10 mouse cellular contexts compared by ENCODE assay signal in the genomic region with DNA sequence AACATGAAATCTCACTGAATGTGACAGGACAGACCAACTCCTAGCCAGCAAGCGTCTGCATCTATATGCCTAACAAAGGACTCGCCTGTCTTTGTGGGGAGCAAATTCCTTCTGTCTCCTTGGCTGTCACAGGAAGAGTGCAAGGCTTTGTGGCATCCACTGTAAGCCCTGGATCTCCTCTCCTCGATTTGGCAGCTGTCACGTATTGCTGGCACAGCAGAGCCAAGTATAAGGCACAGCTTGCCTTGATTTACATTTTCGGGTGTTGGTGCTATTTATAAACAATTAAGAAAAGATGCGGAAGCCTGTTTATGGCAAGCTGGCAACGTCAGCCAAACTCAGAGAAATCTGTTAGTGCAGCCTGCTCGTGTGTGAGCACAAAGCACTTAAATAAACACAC. TPM values are rescaled to one million over a fixed set of nuclear protein-coding genes. Genes with fewer than 3 reads are reported as not detected.
A peak's percentile ranks its signal among the peaks of the same experiment; 100 is the strongest.
DNase-seq lines count a peak whose midpoint lies in the region; ATAC-seq and TF ChIP-seq lines count a peak whose summit lies in the region.
"Had no signal": no experiment of that assay in that cellular context is flagged by ENCODE, and none has a peak within 500 bp of the region (broad histone marks: within the 10 kb centered on the region; RNA-seq: fewer than 3 reads in every experiment).

No protein-coding gene starts in this region.

- H3K4me1 ChIP-seq in intestine, embryonic 14.5 days (replicated peaks; ENCODE audit: control insufficient read depth, insufficient read depth, low read length): peaks cover 62% of the 10 kb centered on the region
- 0 out of 2 replicates have a peak, but pooled peaks cover 14% of the 10 kb centered on the region for H3K4me1 ChIP-seq in intestine, postnatal 0 days (replicated peaks; ENCODE audit: control insufficient read depth, insufficient read depth, low read length)
- H3K4me1 ChIP-seq in embryonic facial prominence, embryonic 15.5 days: peaks cover 69% of the 10 kb centered on the region
- H3K4me1 ChIP-seq in intestine, embryonic 16.5 days (ENCODE audit: control insufficient read depth, insufficient read depth, low read length): peaks cover 60% of the 10 kb centered on the region
- peaks cover 47% of the 10 kb centered on the region for H3K4me1 ChIP-seq in neural tube, embryonic 14.5 days (ENCODE audit: control insufficient read depth, insufficient read depth, low read length)

- H3K9me3 ChIP-seq in intestine, embryonic 14.5 days (ENCODE audit: control insufficient read depth, low read length): no peaks in the 10 kb centered on the region
- no peaks in the 10 kb centered on the region for H3K9me3 ChIP-seq in intestine, postnatal 0 days (ENCODE audit: control insufficient read depth)
- no peaks in the 10 kb centered on the region for H3K9me3 ChIP-seq in embryonic facial prominence, embryonic 15.5 days (replicated peaks)
- H3K9me3 ChIP-seq in intestine, embryonic 16.5 days (ENCODE audit: control insufficient read depth, low read length): no peaks in the 10 kb centered on the region
- H3K9me3 ChIP-seq in neural tube, embryonic 14.5 days (ENCODE audit: control insufficient read depth, low read length): no peaks in the 10 kb centered on the region
- H3K9me3 ChIP-seq: G1E had no signal

- H3K27ac ChIP-seq in intestine, embryonic 14.5 days (ENCODE audit: low read depth): peak overlapping the region; percentile 60
- no peak overlapping the region for H3K27ac ChIP-seq in intestine, postnatal 0 days (ENCODE audit: low read depth, low read length)
- H3K27ac ChIP-seq in embryonic facial prominence, embryonic 15.5 days (replicated peaks): peak overlapping the region; percentile 80
- H3K27ac ChIP-seq in intestine, embryonic 16.5 days (ENCODE audit: low read length): peak overlapping the region; percentile 64
- peak overlapping the region; percentile 86 for H3K27ac ChIP-seq in neural tube, embryonic 14.5 days (ENCODE audit: low read depth, low read length)

- H3K9ac ChIP-seq in intestine, embryonic 14.5 days (ENCODE audit: low read length): no peak overlapping the region
- H3K9ac ChIP-seq in intestine, postnatal 0 days (ENCODE audit: low read depth, low read length): no peak overlapping the region
- no peak overlapping the region for H3K9ac ChIP-seq in embryonic facial prominence, embryonic 15.5 days
- 0 out of 2 replicates have a peak overlapping the region, but pooled peaks have one; percentile 18 for H3K9ac ChIP-seq in intestine, embryonic 16.5 days (ENCODE audit: low read depth, low read length)
- H3K9ac ChIP-seq in neural tube, embryonic 14.5 days (replicated peaks; ENCODE audit: low read depth, low read length): peak overlapping the region; percentile 13; the same call in 1 of the 2 replicates

- no peaks in the 10 kb centered on the region for H3K27me3 ChIP-seq in intestine, embryonic 14.5 days (replicated peaks; ENCODE audit: control insufficient read depth, insufficient read depth, low read length)
- H3K27me3 ChIP-seq in intestine, postnatal 0 days (replicated peaks; ENCODE audit: control insufficient read depth, insufficient read depth, low read length): no peaks in the 10 kb centered on the region
- H3K27me3 ChIP-seq in embryonic facial prominence, embryonic 15.5 days: no peaks in the 10 kb centered on the region
- no peaks in the 10 kb centered on the region for H3K27me3 ChIP-seq in intestine, embryonic 16.5 days (replicated peaks; ENCODE audit: control insufficient read depth, insufficient read depth, low read length)
- no peaks in the 10 kb centered on the region for H3K27me3 ChIP-seq in neural tube, embryonic 14.5 days (ENCODE audit: control insufficient read depth, insufficient read depth, low read length)

- H3K4me2 ChIP-seq in intestine, embryonic 14.5 days (ENCODE audit: low read length): peak overlapping the region; percentile 18; the same call in 1 of the 2 replicates
- no peak overlapping the region for H3K4me2 ChIP-seq in intestine, postnatal 0 days (replicated peaks; ENCODE audit: low read depth)
- no peak overlapping the region for H3K4me2 ChIP-seq in embryonic facial prominence, embryonic 15.5 days (replicated peaks)
- H3K4me2 ChIP-seq in intestine, embryonic 16.5 days (ENCODE audit: low read depth, low read length): no peak overlapping the region
- no peak overlapping the region for H3K4me2 ChIP-seq in neural tube, embryonic 14.5 days (ENCODE audit: low read depth, low read length)

- WGBS in intestine, embryonic 14.5 days: 16% methylated on average over 8 of the region's 8 CpGs
- 37% methylated on average over 8 of the region's 8 CpGs for WGBS in intestine, postnatal 0 days
- WGBS in embryonic facial prominence, embryonic 15.5 days: 13% methylated on average over 8 of the region's 8 CpGs
- 29% methylated on average over 8 of the region's 8 CpGs for WGBS in intestine, embryonic 16.5 days
- WGBS in neural tube, embryonic 14.5 days: 9% methylated on average over 8 of the region's 8 CpGs

- no peak for TF ChIP-seq CTCF in intestine, postnatal 0 days (IDR thresholded peaks at IDR 0.05; ENCODE audit: low read depth)

- H3K36me3 ChIP-seq in intestine, embryonic 14.5 days (ENCODE audit: control insufficient read depth, insufficient read depth, low read length): no peaks in the 10 kb centered on the region
- no peaks in the 10 kb centered on the region for H3K36me3 ChIP-seq in intestine, postnatal 0 days (ENCODE audit: control insufficient read depth, insufficient read depth)
- no peaks in the 10 kb centered on the region for H3K36me3 ChIP-seq in embryonic facial prominence, embryonic 15.5 days
- H3K36me3 ChIP-seq in intestine, embryonic 16.5 days (ENCODE audit: control insufficient read depth, insufficient read depth, low read length): no peaks in the 10 kb centered on the region
- no peaks in the 10 kb centered on the region for H3K36me3 ChIP-seq in neural tube, embryonic 14.5 days (ENCODE audit: control insufficient read depth, insufficient read depth, low read length)
- H3K36me3 ChIP-seq: G1E had no signal

- no peak for ATAC-seq in intestine, embryonic 14.5 days (replicated peaks; ENCODE audit: low FRiP score, low TSS enrichment, low read depth)
- ATAC-seq in intestine, postnatal 0 days: no peak
- no peak; the same call in 1 of the 2 replicates for ATAC-seq in embryonic facial prominence, embryonic 15.5 days (ENCODE audit: insufficient number of reproducible peaks, low FRiP score, low TSS enrichment, low read depth)
- ATAC-seq in intestine, embryonic 16.5 days: no peak
- ATAC-seq in neural tube, embryonic 14.5 days (ENCODE audit: low read depth): peak; percentile 63; the same call in 1 of the 2 replicates

- H3K4me3 ChIP-seq in intestine, embryonic 14.5 days (ENCODE audit: low read depth, low read length): no peak overlapping the region
- no peak overlapping the region for H3K4me3 ChIP-seq in intestine, postnatal 0 days (ENCODE audit: low read depth, low read length)
- H3K4me3 ChIP-seq in embryonic facial prominence, embryonic 15.5 days (replicated peaks): no peak overlapping the region
- H3K4me3 ChIP-seq in intestine, embryonic 16.5 days (ENCODE audit: low read length): no peak overlapping the region
- H3K4me3 ChIP-seq in neural tube, embryonic 14.5 days (ENCODE audit: low read depth, low read length): no peak overlapping the region
- H3K4me3 ChIP-seq: erythroblast, embryonic 14.5 days had no signal

- no peak for DNase-seq in intestine, embryonic 14.5 days (ENCODE audit: low spot score)
- no peak for DNase-seq in ovary, postnatal 14 days (ENCODE audit: low spot score)
- no peak for DNase-seq in cerebellum, adult 18-20 months
- no peak for DNase-seq in kidney, adult 11 months

RNA-seq across cellular contexts. Expression of a gene that starts 25.3 kb away (rescaled TPM):
- polyA plus RNA-seq in intestine, embryonic 14.5 days (2014; fragmentation: Nextera tagmentation; extraction: Ambion mirVana): 18.8 and 23.0 TPM in 2 replicates
- 7.9 and 8.1 TPM in 2 replicates for polyA plus RNA-seq in intestine, postnatal 0 days (2015; fragmentation: Nextera tagmentation; extraction: Ambion mirVana)
- 24.6 and 25.6 TPM in 2 replicates for polyA plus RNA-seq in embryonic facial prominence, embryonic 15.5 days (2015; fragmentation: Nextera tagmentation; extraction: Ambion mirVana)
- polyA plus RNA-seq in intestine, embryonic 16.5 days (2015; fragmentation: Nextera tagmentation; extraction: Ambion mirVana): 12.6 and 13.3 TPM in 2 replicates
- 73.7 and 74.1 TPM in 2 replicates for polyA plus RNA-seq in neural tube, embryonic 14.5 days (2014; fragmentation: Nextera tagmentation; extraction: Ambion mirVana)
- polyA plus RNA-seq: G1E had no signal

Comparison
In these comparisons a context has a peak if more than half of its experiments do, and no peak if none do; other contexts are left out.
1. H3K9ac ChIP-seq: peak in intestine, embryonic 16.5 days (single experiment) and neural tube, embryonic 14.5 days (single experiment); none in intestine, embryonic 14.5 days (single experiment), intestine, postnatal 0 days (single experiment) and embryonic facial prominence, embryonic 15.5 days (single experiment).